Mouse (Mus musculus): ENCODE measurements around the gene Arfgef3. TPM values are rescaled to one million over a fixed set of nuclear protein-coding genes. Genes with fewer than 3 reads are reported as not detected.
"Not testable (repeated sequence)": the region's sequence is repeated elsewhere in the genome, so short reads cannot be mapped to it uniquely, and the experiment has no call there.

Gene Arfgef3
- polyA plus RNA-seq, 1 experiment from 2014 or later = 2.1 TPM

- no peak overlapping the region for H3K9ac ChIP-seq (ENCODE audit: low read length)
- H3K27me3 ChIP-seq (ENCODE audit: control insufficient read depth, insufficient read depth, low read length) = no peaks in the 10 kb centered on the region
- DNase-seq (ENCODE audit: low spot score) = no peak
- H3K36me3 ChIP-seq (ENCODE audit: control insufficient read depth, insufficient read depth, low read length) = no peaks in the 10 kb centered on the region
- no peak overlapping the region for H3K27ac ChIP-seq (ENCODE audit: low read depth, low read length)
- no peak overlapping the region for H3K4me2 ChIP-seq (ENCODE audit: low read depth)
- ATAC-seq (ENCODE audit: insufficient read depth, low FRiP score, low TSS enrichment) = no peak
- no peaks in the 10 kb centered on the region for H3K9me3 ChIP-seq (ENCODE audit: control insufficient read depth, low read length)
- H3K4me1 ChIP-seq (ENCODE audit: control insufficient read depth, insufficient read depth, low read length) = no peaks in the 10 kb centered on the region
- WGBS = 88% methylated on average over 5 of the region's 5 CpGs
- no peak overlapping the region for H3K4me3 ChIP-seq (ENCODE audit: low read depth, low read length)
Observed at GRCm38 (mm10) chr10:18589455-18589854, 154.3 kb downstream of the Arfgef3 start.

- Histone ChIP-seq H3K4me3 (ENCODE audit: low read depth, low read length) (no peak overlapping the region), H3K27ac (ENCODE audit: low read depth, low read length) (no peak overlapping the region), H3K27me3 (ENCODE audit: control insufficient read depth, insufficient read depth, low read length) (no peaks in the 10 kb centered on the region), H3K36me3 (ENCODE audit: control insufficient read depth, insufficient read depth, low read length) (no peaks in the 10 kb centered on the region), H3K4me2 (ENCODE audit: low read depth) (no peak overlapping the region), H3K9ac (ENCODE audit: low read length) (no peak overlapping the region), H3K9me3 (ENCODE audit: control insufficient read depth, low read length) (no peaks in the 10 kb centered on the region), H3K4me1 (ENCODE audit: control insufficient read depth, insufficient read depth, low read length) (no peaks in the 10 kb centered on the region)
- ATAC-seq (ENCODE audit: insufficient read depth, low FRiP score, low TSS enrichment) (no peak), DNase-seq (ENCODE audit: low spot score) (no peak)
- WGBS = 10% methylated on average over 7 of the region's 7 CpGs
Observed at GRCm38 (mm10) chr10:18584188-18584587, 159.6 kb downstream of the Arfgef3 start.

- WGBS = 59% methylated on average over 2 of the region's 2 CpGs
- Histone ChIP-seq H3K4me3 (ENCODE audit: low read depth, low read length) (no peak overlapping the region), H3K36me3 (ENCODE audit: control insufficient read depth, insufficient read depth, low read length) (no peaks in the 10 kb centered on the region), H3K27me3 (ENCODE audit: control insufficient read depth, insufficient read depth, low read length) (no peaks in the 10 kb centered on the region), H3K4me2 (ENCODE audit: low read depth) (no peak overlapping the region), H3K9ac (ENCODE audit: low read length) (no peak overlapping the region), H3K9me3 (ENCODE audit: control insufficient read depth, low read length) (no peaks in the 10 kb centered on the region), H3K4me1 (ENCODE audit: control insufficient read depth, insufficient read depth, low read length) (no peaks in the 10 kb centered on the region), H3K27ac (ENCODE audit: low read depth, low read length) (no peak overlapping the region)
- ATAC-seq (ENCODE audit: insufficient read depth, low FRiP score, low TSS enrichment) (no peak), DNase-seq (ENCODE audit: low spot score) (no peak)
Observed at GRCm38 (mm10) chr10:18572581-18572980, 171.2 kb downstream of the Arfgef3 start.

- ATAC-seq (ENCODE audit: insufficient read depth, low FRiP score, low TSS enrichment) = no peak
- Histone ChIP-seq H3K9ac (ENCODE audit: low read length) (no peak overlapping the region), H3K36me3 (ENCODE audit: control insufficient read depth, insufficient read depth, low read length) (no peaks in the 10 kb centered on the region), H3K4me1 (ENCODE audit: control insufficient read depth, insufficient read depth, low read length) (no peaks in the 10 kb centered on the region), H3K4me3 (ENCODE audit: low read depth, low read length) (no peak overlapping the region), H3K27me3 (ENCODE audit: control insufficient read depth, insufficient read depth, low read length) (no peaks in the 10 kb centered on the region), H3K9me3 (ENCODE audit: control insufficient read depth, low read length) (no peaks in the 10 kb centered on the region), H3K27ac (ENCODE audit: low read depth, low read length) (no peak overlapping the region), H3K4me2 (ENCODE audit: low read depth) (no peak overlapping the region)
- 9% methylated on average over 4 of the region's 4 CpGs for WGBS
- DNase-seq (ENCODE audit: low spot score) = peak; percentile 38
Observed at GRCm38 (mm10) chr10:18562940-18563339, 180.8 kb downstream of the Arfgef3 start.

GRCm38 (mm10) chr10:18561445-18561844 is 182.3 kb downstream of the Arfgef3 start:
- Histone ChIP-seq H3K4me2 (ENCODE audit: low read depth) (no peak overlapping the region), H3K9ac (ENCODE audit: low read length) (no peak overlapping the region), H3K4me1 (ENCODE audit: control insufficient read depth, insufficient read depth, low read length) (no peaks in the 10 kb centered on the region), H3K9me3 (ENCODE audit: control insufficient read depth, low read length) (no peaks in the 10 kb centered on the region), H3K27me3 (ENCODE audit: control insufficient read depth, insufficient read depth, low read length) (no peaks in the 10 kb centered on the region), H3K4me3 (ENCODE audit: low read depth, low read length) (no peak overlapping the region), H3K27ac (ENCODE audit: low read depth, low read length) (no peak overlapping the region), H3K36me3 (ENCODE audit: control insufficient read depth, insufficient read depth, low read length) (no peaks in the 10 kb centered on the region)
- no peak for ATAC-seq (ENCODE audit: insufficient read depth, low FRiP score, low TSS enrichment)
- 46% methylated on average over 5 of the region's 5 CpGs for WGBS
- no peak for DNase-seq (ENCODE audit: low spot score)

- H3K27me3 ChIP-seq (ENCODE audit: control insufficient read depth, insufficient read depth, low read length); H3K9ac ChIP-seq (ENCODE audit: low read length); H3K36me3 ChIP-seq (ENCODE audit: control insufficient read depth, insufficient read depth, low read length); H3K27ac ChIP-seq (ENCODE audit: low read depth, low read length); H3K4me3 ChIP-seq (ENCODE audit: low read depth, low read length); H3K9me3 ChIP-seq (ENCODE audit: control insufficient read depth, low read length); H3K4me2 ChIP-seq (ENCODE audit: low read depth); DNase-seq (ENCODE audit: low spot score); ATAC-seq (ENCODE audit: insufficient read depth, low FRiP score, low TSS enrichment); H3K4me1 ChIP-seq (ENCODE audit: control insufficient read depth, insufficient read depth, low read length): not testable (repeated sequence)
- WGBS = 89% methylated on average over 9 of the region's 9 CpGs
Observed at GRCm38 (mm10) chr10:18559076-18559475, 184.7 kb downstream of the Arfgef3 start.

GRCm38 (mm10) chr10:18549321-18550216 is 194.2 kb downstream of the Arfgef3 start:
- peak; percentile 61 for DNase-seq (ENCODE audit: low spot score)
- H3K27me3 ChIP-seq (ENCODE audit: control insufficient read depth, insufficient read depth, low read length) = no peaks in the 10 kb centered on the region
- H3K4me2 ChIP-seq (ENCODE audit: low read depth) = peak overlapping the region; percentile 66
- peak overlapping the region; percentile 19 for H3K9ac ChIP-seq (ENCODE audit: low read length)
- H3K9me3 ChIP-seq (ENCODE audit: control insufficient read depth, low read length) = no peaks in the 10 kb centered on the region
- WGBS = 4% methylated on average over 35 of the region's 35 CpGs
- no peaks in the 10 kb centered on the region for H3K4me1 ChIP-seq (ENCODE audit: control insufficient read depth, insufficient read depth, low read length)
- no peaks in the 10 kb centered on the region for H3K36me3 ChIP-seq (ENCODE audit: control insufficient read depth, insufficient read depth, low read length)
- no peak overlapping the region for H3K27ac ChIP-seq (ENCODE audit: low read depth, low read length)
- ATAC-seq (ENCODE audit: insufficient read depth, low FRiP score, low TSS enrichment) = 0 out of 2 replicates have a peak, but pooled peaks have one; percentile 26
- H3K4me3 ChIP-seq (ENCODE audit: low read depth, low read length) = peak overlapping the region; percentile 31

GRCm38 (mm10) chr10:18547381-18547780 is 196.4 kb downstream of the Arfgef3 start:
- H3K4me1 ChIP-seq (ENCODE audit: control insufficient read depth, insufficient read depth, low read length) = no peaks in the 10 kb centered on the region
- DNase-seq (ENCODE audit: low spot score) (no peak), ATAC-seq (ENCODE audit: insufficient read depth, low FRiP score, low TSS enrichment) (no peak)
- H3K36me3 ChIP-seq (ENCODE audit: control insufficient read depth, insufficient read depth, low read length) = no peaks in the 10 kb centered on the region
- no peak overlapping the region for H3K4me2 ChIP-seq (ENCODE audit: low read depth)
- no peaks in the 10 kb centered on the region for H3K27me3 ChIP-seq (ENCODE audit: control insufficient read depth, insufficient read depth, low read length)
- H3K9ac ChIP-seq (ENCODE audit: low read length) = no peak overlapping the region
- no peak overlapping the region for H3K4me3 ChIP-seq (ENCODE audit: low read depth, low read length)
- WGBS = 83% methylated on average over 4 of the region's 4 CpGs
- no peaks in the 10 kb centered on the region for H3K9me3 ChIP-seq (ENCODE audit: control insufficient read depth, low read length)
- no peak overlapping the region for H3K27ac ChIP-seq (ENCODE audit: low read depth, low read length)

GRCm38 (mm10) chr10:18545813-18546235 is 197.9 kb downstream of the Arfgef3 start, which contains the start of gene Hebp2:
Gene Hebp2, minus strand, starts transcription at chr10:18546076.
- peak within 1 kb of the TSS; percentile 60 for H3K9ac ChIP-seq (ENCODE audit: low read length)
- ATAC-seq (ENCODE audit: insufficient read depth, low FRiP score, low TSS enrichment) (peak; percentile 94), DNase-seq (ENCODE audit: low spot score) (peak; percentile 87)
- H3K4me1 ChIP-seq (ENCODE audit: control insufficient read depth, insufficient read depth, low read length) = no peaks in the 10 kb centered on the region
- H3K27ac ChIP-seq (ENCODE audit: low read depth, low read length) = no peak within 1 kb of the TSS
- no peaks in the 10 kb centered on the region for H3K27me3 ChIP-seq (ENCODE audit: control insufficient read depth, insufficient read depth, low read length)
- H3K4me2 ChIP-seq (ENCODE audit: low read depth) = peak within 1 kb of the TSS; percentile 68
- WGBS = under 1% methylated on average over 22 of the region's 22 CpGs
- no peaks in the 10 kb centered on the region for H3K36me3 ChIP-seq (ENCODE audit: control insufficient read depth, insufficient read depth, low read length)
- peak within 1 kb of the TSS; percentile 46 for H3K4me3 ChIP-seq (ENCODE audit: low read depth, low read length)
- no peaks in the 10 kb centered on the region for H3K9me3 ChIP-seq (ENCODE audit: control insufficient read depth, low read length)

All from neural tube, embryonic 11.5 days (tissue).